Comparison of ENCODE assay signal across 14 mouse cellular contexts in the genomic region with DNA sequence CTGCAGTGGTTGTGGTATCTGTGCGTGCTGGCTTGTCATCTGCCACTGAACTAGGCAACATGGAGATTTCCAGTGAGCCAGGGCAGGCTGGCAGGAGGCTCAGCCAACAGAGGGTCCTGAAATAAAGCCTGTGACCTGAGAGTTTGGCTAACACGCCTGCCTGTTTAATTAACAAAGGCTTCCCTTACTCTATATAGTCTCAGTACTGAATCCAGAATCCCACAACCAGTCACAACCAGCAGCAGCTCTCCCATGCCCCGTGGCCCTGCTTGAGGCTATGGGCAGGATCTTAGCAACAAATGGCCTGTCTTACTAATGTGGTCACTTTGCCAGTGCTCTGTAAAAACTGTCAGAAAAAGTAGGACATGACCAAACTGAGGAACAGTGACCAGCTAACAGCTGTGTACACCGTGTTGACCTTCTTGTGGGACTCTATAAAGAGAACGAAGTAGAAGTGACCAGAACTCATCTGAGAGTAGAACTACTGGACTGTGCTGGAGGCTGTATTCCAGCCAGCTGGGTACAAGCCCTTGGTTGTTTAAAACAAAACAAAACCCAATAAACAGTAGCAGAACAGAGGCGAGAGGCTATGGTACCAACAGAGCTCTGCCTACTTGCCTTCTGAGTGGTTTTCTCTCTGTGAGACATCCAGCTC.
"Had no signal": no experiment of that assay in that cellular context is flagged by ENCODE, and none has a peak within 500 bp of the region (broad histone marks: within the 10 kb centered on the region; RNA-seq: fewer than 3 reads in every experiment).

No protein-coding gene starts in this region.

- H3K4me1 ChIP-seq: limb, embryonic 13.5 days; liver, embryonic 15.5 days; stomach, embryonic 15.5 days had no signal

- H3K36me3 ChIP-seq: limb, embryonic 13.5 days; liver, embryonic 15.5 days; midbrain, embryonic 15.5 days; stomach, embryonic 15.5 days had no signal

- H3K9ac ChIP-seq: limb, embryonic 13.5 days; liver, embryonic 15.5 days; midbrain, embryonic 15.5 days; stomach, embryonic 15.5 days had no signal

- DNase-seq: kidney, adult 9 months; kidney, postnatal 36 days; lung, adult 2 months; lung, postnatal 36 days; right cerebral cortex, postnatal 14 days; thymus, adult 2 months; thymus, postnatal 25 days had no signal

- H3K9me3 ChIP-seq: limb, embryonic 13.5 days; liver, embryonic 15.5 days; midbrain, embryonic 15.5 days; stomach, embryonic 15.5 days had no signal

- H3K4me3 ChIP-seq: limb, embryonic 13.5 days; liver, embryonic 15.5 days; midbrain, embryonic 15.5 days; stomach, embryonic 15.5 days had no signal

- ATAC-seq: lung, postnatal 0 days; midbrain, embryonic 15.5 days had no signal

- H3K27me3 ChIP-seq: limb, embryonic 13.5 days; liver, embryonic 15.5 days; midbrain, embryonic 15.5 days; stomach, embryonic 15.5 days had no signal

- H3K4me2 ChIP-seq: limb, embryonic 13.5 days; liver, embryonic 11.5 days; liver, embryonic 15.5 days; midbrain, embryonic 15.5 days; stomach, embryonic 15.5 days had no signal

- H3K27ac ChIP-seq: kidney, postnatal 0 days; limb, embryonic 13.5 days; liver, embryonic 15.5 days; midbrain, embryonic 15.5 days; stomach, embryonic 15.5 days had no signal
